Mouse (Mus musculus) hindlimb bud, embryonic 11.5 days (tissue): ENCODE measurements around the gene Zfp30.

Experiments
- DNase-seq: peaks from one replicate; pipeline ENCODE4 v3.0.0-alpha.2; 2012; ENCODE audit warnings: low read depth, low spot score; ENCODE audit errors: extremely low spot score

Zfp30 gene

DNA sequence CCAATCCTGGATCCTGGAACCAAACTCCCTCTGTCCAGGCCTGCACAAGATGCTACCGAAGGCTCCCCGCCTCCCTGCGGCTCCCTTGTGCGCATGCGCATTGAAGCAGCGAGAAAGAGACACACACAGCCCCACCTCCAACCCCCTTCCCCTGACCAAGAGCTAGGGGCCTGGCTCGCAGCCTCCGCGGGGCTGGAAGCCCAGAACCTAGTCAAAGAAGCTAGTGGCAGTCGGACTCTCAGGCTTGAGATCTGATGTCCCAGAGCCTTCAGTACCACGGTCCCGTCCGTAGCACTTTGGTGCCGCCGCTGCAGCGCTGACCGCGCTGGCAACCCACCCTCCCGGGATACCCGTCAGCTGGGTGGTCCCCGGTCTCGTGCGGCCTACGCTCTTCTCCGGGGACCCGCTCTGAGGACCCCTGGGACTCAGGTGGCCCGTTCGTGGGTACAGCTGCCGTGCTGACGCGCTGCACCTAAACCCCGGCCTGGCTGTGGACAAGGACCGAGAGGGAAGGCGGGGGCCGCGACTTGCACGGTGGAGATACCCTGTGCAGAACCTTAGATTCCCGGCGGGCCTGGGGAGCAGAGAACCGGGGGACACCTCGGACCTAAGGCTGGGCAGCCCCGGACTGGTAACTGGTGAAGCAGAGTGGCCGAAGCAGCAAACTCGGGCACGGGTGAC is at the start of gene Zfp30:
Zfp30 (plus strand) TSS at position 128 of the 681 bp plus-strand sequence.
- DNase-seq, result peak; percentile 79

DNA sequence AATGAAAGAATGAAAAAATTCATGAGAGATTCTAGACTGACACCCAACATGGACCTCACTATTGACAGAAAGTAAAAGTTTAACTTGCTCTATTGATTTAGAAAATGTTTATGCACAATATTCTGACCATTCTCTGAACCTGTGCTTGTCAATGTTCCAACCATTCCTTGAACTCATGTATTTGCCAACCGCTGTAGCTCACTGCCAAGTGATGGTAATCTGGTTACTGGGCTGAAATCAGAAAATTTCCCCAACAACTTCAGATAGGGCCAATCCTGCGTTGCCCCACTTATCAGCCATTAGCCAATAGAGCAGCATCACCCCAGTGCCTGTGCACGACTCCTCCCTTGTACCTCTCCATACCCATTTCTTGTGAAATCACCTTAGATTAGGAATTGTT is 41.5 kb upstream of the Zfp30 start:
- no peak for DNase-seq

- DNase-seq, result no peak
Observed at GRCm38 (mm10) chr7:29760476-29760875, 23.3 kb upstream of the Zfp30 start.

- DNase-seq, result no peak
Observed at GRCm38 (mm10) chr7:29764702-29765101, 19.1 kb upstream of the Zfp30 start.

- peak; percentile 63 for DNase-seq
Observed at GRCm38 (mm10) chr7:29767058-29767686, 16.6 kb upstream of the Zfp30 start.

DNA sequence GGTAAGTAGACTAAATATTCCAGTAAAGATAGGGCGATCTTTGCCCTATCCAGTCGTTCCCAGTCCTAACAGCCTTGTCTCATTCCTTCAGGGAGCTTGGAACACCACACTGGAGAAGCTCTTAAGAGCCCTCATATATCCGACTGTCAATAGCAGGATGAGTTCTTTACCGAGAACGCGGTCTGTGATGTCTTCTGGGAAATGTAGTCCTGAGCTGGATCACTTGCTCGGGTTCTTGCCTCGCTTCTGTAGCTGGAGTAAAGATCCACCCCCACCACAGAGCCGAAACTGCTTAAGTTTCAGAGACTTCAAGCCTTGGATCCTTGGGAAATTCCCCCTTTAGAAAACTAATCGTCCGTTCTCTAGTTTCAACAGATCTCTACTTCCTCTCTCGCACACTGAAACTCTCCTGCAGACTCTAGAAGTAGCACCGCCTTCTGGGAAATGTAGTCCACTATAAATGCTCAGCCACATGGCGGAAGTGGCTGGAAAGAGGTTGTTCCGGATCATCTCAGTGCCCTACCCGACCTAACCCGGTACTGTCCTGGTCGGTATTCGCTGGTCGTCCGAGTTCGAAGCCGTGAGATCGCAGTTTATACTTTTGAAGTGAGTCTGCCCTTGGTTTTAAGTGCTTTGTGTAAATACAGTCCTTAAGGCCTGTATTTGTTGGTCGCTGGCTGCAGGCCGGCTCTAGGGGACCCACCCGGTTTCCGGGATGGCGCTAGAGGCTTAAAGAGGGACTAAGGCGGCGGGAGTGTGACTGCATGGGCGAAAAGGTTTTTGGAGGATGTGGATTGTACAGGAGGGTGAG is 15.5 kb upstream of the Zfp30 start, which contains the start of gene Zfp84:
Zfp84 (plus strand) TSS at position 463 of the 811 bp plus-strand sequence.
- DNase-seq, result peak; percentile 91

- DNase-seq, result no peak
Observed at GRCm38 (mm10) chr7:29768980-29769379, 14.8 kb upstream of the Zfp30 start.

- DNase-seq, result no peak
Observed at GRCm38 (mm10) chr7:29773503-29773902, 10.3 kb upstream of the Zfp30 start.

DNA sequence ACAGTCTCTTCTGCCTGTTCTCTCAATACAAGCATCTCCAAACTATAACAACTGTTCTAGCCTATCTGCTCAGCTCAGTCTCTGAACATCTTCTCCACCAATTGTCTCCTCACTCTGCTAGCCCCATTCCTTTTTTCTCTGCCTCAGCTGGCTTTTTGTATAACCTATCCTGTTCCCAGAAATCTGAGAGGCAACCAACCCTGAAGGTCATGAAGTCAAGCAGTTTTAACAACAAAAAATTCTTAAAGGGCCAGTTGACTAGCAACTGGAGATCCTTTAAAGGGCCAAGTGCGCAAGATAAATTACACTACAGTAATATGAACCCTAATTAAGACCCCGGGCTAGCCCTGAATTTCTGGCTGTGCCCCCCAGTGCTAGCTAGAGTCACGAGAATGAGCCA is 9.4 kb upstream of the Zfp30 start:
- no peak for DNase-seq

DNA sequence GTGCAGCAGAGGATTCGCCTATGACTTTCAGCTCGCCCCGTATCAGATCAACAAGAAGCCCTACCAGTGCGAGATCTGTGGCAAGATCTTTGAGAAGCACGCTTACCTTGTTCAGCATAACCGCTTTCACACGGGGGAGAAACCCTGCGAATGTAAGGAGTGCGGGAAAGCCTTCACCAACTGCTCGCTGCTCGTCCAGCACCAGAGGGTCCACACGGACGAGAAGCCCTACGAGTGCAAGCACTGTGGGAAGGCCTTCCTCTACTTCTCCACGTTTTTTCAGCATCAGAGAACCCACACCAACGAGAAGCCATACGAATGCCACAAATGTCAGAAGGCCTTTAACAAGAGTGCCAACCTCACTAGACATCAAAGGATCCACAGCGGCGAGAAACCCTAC is 7.2 kb upstream of the Zfp30 start:
- DNase-seq, result no peak

GRCm38 (mm10) chr7:29777372-29777771 is 6.4 kb upstream of the Zfp30 start:
- DNase-seq, result no peak

DNA sequence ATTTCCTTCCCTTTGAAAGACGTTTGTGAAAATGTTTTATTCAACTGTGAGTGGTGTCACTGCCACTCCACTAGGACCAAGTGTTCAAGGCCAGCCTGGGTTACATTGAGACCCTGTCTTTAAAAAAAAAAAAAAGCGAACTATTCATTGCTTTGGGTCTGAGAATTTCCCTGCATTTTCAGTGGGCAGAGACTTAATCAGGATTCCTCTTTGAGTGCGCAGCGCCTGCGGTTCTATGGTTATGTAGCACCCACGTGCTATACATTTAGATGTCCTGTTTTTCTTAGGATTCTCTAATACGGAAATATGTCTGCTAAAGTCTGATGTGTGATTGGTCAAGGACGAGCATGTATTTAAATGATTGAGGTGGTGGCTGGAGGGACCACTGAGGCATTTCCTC is 1.2 kb downstream of the Zfp30 start:
- DNase-seq, result no peak

DNA sequence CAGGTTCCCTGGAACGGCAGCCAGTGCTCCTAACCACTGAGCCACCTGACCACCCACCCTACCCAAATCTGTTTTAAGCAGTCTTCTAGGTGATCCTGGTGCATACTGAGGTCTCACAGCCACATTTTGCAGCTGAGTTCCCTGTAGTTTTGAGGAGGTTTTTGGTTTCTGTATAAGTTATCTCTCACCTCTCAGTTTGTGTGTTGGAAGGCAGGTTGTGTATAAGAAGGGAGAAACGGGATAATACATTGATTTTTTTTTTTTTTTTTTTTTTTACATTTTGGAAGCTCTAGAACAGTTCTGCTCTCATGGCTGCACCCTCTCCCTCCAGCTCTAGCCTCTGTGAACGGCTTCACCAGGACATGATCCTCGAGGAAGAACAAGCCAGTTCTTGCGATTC is 2.1 kb downstream of the Zfp30 start:
- no peak for DNase-seq

GRCm38 (mm10) chr7:29792906-29793305 is 9.1 kb downstream of the Zfp30 start:
- no peak for DNase-seq

- DNase-seq, result no peak
Observed at GRCm38 (mm10) chr7:29807046-29807445, 23.2 kb downstream of the Zfp30 start.

DNA sequence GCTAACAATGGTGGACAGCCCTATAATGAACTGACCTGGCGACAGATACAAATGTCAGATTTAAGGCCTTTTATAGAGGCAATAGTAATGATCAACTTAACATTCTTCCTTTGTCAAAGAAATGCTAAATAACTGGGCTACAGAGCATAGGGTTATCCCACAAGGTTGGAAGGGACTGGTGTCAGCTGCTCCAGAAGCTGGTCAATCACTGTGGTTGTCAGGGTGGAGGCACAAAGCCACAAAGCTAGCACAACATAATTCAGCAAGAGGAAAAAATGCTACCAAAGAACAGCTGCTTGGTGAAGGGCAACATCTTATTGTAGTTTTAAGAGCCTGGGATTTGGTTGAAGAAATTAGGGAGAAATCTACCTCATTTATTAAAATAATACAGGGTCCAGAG is 28.4 kb downstream of the Zfp30 start:
- DNase-seq, result no peak

GRCm38 (mm10) chr7:29814381-29814780 is 30.6 kb downstream of the Zfp30 start:
- no peak for DNase-seq

GRCm38 (mm10) chr7:29815061-29815784 is 31.4 kb downstream of the Zfp30 start:
- DNase-seq, result no peak

DNA sequence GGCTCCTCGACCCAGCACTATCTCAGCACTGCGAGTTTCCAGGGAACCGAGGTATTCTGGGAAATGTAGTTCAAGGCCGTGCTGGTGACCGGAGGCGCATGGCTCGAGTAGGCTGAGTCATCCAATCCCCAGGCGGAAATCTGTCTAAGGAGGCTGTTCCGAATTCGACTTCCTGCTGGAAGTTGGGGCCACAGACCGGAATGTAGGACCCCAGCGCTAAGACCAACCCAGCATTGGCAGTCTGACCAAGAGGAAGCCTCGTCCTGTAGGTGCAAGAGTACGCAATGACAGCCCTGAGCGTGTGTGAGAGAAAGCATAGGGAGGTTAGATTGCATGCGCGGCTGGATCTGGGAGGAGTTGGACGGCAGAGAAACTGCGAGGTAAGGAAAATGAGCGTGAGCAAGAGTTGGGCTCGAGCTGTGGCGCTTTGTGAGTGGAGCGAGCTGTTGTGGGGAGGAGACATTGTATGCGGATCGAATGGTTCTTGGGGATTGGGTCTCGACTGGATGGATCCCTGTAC is 32.2 kb downstream of the Zfp30 start, which contains the start of gene Zfp790:
Zfp790 (plus strand) TSS at position 205 of the 520 bp plus-strand sequence.
- DNase-seq, result peak; percentile 94

- DNase-seq, result peak; percentile 64
Observed at GRCm38 (mm10) chr7:29818619-29819254, 34.9 kb downstream of the Zfp30 start.
